Mouse (Mus musculus) thymus, postnatal 25 days (tissue): ENCODE results near the gene Bmt2.

Experiments
- DNase-seq: peaks from one replicate; pipeline ENCODE4 v3.0.0; 2022

Bmt2 gene

DNA sequence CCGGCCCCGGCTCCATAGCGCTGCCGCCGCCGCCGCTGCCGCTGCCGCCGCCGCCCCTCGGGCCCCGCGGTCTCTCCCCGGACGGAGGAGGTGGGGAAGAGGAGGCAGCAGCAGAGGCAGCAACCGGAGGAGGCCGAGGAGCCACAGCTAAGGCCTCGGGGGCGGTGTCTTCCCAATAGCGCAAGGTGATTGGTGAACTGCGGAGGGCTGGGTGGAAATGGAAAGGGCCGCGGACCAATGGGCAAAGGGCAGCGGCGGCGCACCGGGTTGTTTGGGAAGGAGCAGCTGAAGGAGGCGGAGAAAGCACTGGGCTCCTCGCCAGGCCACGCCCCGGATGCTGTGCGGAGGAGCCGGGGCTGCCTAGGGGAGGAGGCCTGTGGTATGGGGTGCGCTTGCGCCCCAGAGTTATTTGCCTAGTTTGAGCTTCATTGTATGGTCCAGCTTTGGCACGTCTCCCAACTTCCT is at the start of gene Bmt2:
Gene Bmt2, minus strand, starts transcription at position 149 of the 465 bp plus-strand sequence.
- peak; percentile 99 for DNase-seq

DNA sequence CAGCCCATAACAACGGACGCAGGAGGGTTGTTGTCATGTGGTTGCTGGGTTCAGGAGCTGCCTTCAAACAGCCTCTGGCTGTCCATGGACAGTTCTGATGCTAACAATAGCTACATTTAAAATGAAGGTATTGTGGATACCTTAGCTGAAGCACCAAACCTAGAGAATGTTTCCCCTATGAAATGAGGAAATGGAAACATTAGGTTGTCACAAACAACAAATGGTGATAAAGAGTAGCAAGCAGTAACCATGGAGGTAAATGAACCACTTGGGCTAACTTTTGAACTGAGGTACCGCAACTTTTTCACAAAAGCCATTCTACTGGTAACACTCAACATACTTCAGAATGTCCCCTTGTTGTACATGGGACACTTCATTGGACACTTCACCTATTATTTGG is 44.4 kb upstream of the Bmt2 start:
- no peak for DNase-seq

DNA sequence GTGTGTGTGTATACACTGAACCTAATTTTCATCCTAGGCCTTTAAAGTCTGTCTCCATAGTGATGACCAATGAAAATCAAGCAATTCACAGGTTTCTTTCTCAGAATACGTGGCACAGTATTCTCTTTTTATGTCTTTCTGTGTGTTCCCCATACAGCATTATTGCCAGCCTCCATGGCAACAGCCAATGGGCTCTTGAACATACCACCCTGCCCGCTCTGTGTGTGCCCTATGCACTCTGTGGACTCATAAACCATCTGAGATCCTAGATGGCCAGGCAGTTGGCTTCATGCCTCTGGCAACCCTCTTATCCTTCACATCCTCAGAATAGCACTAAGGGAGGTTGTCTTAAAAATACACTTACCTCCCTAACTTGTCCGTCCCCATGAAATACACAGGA is 37.1 kb upstream of the Bmt2 start:
- no peak for DNase-seq

DNA sequence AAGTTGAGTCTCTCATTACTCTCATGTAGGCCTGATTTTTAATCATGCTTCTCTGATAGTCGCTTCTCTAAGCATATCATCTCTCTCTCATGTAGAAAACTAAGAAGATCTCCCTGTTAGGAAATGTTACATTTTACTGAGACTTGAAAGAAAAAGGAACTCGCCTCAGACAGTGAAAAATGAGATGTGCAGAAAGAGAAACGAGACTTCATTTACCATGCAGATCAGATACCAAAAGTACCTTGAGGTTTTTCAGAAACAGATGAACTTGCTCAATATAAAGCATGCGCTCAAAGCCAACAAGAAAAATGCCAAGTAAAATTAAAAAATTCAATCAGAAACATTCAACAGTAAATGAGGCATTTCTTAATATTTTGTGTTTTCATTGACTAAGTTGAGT is 19.1 kb upstream of the Bmt2 start:
- no peak for DNase-seq

DNA sequence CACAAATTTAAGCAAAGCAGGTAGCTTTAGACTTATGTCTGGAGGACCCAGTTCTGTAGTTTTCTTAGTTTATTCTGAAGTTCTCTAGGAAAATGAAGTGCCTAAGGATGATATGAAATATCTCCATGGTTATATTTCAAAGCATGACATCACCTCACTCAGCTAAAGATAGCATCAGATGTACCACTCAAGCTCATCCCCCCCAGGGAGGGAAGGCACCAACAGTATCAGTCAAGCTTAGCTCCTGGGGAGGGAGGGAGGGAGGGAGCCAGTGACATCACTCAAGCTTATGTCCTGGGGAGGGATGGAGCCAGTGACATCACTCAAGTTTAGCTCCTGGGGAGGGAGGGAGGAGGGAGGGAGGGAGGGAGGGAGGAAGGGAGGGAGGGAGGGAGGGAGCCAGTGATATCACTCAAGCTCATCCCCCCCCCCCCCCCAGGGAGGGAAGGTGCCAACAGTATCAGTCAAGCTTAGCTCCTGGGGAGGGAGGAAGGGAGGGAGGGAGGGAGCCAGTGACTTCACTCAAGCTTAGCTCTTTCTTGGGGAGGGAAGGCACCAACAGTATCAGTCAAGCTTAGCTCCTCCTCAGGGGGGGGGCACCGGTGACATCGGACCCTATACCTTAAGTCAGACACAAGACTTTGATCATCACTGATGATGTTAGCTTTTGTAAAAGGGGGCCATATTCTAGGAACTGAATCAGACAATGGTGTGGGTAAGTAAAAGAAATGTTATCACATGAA is 17.5 kb upstream of the Bmt2 start:
- DNase-seq = no peak

DNA sequence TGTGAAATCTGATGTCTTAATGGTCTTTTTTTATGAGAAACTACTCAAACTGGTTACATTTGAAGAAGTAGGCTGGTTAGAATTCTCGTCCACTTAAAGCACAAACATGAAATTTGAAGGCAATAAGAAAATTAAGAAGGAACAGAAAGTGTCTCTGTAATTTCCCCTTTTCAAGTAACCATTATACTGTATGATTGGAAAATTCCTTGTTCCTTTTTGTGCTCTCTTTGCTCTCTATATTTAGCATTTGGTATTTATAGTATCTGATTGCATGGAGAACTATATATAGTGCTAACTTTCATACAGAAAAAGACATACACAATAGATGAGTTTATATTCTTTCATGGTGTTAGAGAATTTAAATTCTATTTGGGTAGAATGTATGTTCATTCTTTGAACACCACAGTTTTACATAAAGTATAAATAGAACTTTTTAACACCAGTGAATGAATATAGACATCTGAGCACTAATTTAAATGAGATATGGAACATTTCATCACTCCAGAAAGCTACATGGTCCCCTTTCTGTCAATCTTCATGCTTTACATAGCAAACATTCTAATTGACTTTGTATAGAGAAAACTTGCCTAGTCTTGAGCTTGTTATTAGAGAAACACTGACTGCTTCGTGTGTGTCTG is 14.0 kb upstream of the Bmt2 start:
- no peak for DNase-seq

DNA sequence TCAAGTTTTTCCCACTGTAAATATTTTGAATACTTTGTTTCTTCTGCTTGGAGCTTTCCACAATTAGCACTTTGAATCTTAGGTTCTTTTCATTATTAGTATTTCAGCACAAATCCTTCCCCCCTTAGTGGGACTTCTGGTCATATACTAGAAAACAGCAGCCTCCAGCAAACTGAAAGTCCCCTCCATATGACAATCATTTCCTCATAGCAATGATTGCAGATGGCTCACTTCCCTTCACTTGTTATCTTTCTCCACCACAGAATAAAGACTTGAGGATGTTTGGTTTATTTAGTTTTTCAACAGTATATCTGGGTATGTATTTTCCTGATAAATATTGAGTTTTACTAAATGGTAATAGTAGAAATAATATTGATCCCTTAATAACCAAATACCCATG is 12.6 kb upstream of the Bmt2 start:
- DNase-seq = no peak

DNA sequence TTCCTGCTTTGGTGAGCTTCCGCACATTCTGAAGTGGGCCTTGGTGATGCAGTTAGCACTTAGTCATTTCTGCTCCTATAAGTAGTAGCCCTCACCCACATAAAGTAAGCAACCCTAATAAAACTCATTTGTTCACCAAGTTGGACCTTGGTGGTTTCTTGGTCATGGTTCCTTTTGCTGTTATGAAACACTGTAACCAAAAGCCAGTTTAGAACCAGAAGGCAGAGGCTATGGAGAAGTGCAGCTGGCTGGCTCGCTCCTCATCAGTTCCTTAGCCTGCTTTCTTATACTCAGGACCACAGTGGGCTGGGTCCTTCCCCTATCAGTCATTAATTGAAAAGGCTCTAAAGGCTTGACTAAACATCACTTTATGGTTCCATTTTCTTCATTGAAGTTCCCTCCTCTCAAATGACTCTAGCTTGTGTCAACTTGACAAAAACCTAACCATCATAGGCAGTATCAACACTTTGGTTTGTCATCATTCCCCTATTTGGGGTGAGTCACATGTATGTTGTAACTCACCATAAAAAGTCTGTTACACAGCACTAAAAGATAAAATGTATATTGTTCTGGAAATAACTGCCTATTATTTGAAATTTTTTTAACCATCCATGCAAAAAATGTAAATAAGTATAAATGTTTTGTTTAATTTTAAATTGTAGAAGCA is 6.3 kb upstream of the Bmt2 start:
- DNase-seq = no peak

DNA sequence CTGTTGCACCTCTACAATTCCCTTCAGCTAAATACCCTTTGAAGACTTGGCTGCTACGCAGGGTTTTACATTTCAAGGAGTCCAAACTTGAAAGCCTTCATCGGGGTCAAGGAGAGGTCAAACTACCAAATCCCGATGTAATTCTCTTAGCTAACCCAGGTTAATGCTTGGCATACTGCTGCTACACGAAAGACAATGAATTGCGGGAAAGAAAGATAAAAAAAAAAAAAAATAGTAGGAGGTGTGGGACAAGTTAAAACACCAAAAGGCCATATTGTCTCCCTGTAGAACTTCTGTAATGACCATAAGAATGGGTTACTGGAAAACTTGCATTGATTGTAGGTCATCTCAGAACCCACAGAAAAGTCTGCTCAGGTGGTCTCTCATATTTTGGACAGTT is 583 bp upstream of the Bmt2 start:
- no peak for DNase-seq

DNA sequence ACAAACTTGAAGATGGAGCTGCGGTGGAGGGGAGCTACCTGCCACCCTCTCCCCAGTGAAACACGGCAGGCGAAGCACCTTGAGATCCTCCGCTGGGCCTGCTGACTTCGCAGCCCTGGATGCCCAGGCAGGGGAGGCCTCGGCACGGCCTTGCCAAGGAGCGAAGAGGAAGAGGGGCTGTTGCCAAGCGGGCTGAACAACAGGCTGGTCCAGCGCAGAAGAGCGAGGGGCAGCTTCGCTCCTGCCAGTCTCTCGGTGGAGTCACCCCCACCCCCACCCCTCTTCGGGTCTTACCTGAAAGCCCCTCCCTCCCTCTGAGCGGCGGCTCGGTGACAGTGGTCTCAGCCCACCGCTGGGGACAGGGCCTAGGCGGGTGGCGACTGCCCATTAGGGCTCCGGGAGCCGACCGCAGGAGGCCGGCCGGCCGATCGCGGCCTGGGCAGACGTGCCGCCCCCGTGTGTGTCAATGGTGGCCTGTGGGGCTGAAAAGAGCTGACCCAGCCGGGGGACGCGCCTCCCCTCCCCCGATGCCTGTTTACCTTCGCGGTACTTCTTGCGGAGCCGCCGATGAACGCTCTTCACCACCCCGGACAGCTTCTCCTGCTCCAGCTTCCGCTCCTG is 515 bp downstream of the Bmt2 start:
- peak; percentile 62 for DNase-seq

DNA sequence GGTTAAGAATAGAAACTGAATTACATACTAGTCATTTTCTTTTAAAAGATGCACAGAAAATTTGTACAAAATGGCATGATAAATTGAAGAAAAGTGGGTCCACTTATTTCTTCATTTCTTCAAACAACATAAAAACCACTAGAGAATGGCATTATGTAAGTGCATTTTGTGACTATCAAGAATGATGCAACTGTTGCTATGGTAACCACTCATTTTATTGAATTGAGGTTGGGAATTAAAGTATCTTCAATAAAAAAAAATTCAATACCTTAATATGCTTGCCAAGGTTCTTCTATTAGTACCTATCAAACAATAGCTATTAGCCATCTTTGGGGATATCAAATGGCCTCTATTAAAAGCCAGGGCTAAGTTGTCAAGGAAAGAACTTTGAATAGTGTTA is 1.6 kb downstream of the Bmt2 start:
- no peak for DNase-seq

DNA sequence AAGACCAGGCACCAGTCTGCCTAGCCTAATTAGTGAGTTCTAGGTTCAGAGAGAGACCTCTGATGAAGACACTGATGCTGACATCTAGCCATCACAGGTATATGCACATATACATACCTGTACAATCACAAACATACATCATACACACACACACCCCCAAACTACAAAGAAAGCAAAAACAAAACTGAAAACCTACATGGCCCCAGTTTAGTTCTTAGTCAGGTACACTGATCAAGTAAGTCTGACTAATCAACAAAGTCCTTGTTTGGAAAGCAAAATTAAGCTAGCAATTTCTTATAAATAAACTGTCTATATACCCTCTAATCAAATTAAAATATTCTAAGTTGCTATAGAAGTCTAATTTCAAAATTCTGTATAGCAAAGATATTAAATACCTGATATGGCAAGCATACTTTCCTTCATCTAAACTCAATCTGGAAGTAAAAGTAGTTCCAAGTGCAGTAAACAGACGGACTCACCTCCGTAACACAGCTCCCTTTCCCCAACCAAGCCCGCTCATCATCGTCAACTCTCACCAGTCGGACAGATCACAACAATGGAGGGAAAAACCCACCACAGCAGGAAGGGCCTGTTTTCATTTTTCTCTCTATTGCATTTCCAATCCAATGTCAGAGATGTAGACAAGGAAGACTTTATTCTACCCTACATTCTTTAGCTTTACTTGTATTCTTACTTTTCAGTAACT is 3.0 kb downstream of the Bmt2 start:
- no peak for DNase-seq

DNA sequence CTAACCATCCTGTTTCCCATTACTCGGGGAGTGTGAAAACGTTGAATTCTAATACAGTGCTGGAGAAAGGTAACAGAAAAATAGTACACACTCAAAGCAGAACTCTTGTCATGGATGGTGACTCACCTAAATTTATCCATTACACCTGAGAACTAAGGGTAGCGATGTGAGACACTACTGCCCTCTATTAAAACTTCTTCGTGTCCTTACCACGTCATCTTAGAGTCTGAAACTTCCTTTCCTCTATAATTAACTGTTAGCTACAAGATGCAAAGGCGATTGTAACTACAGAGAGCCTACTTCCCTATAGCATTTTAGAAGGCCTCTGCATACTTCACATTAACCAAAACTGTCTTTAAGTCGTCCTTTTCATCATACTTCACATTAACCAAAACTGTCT is 12.1 kb downstream of the Bmt2 start:
- no peak for DNase-seq

DNA sequence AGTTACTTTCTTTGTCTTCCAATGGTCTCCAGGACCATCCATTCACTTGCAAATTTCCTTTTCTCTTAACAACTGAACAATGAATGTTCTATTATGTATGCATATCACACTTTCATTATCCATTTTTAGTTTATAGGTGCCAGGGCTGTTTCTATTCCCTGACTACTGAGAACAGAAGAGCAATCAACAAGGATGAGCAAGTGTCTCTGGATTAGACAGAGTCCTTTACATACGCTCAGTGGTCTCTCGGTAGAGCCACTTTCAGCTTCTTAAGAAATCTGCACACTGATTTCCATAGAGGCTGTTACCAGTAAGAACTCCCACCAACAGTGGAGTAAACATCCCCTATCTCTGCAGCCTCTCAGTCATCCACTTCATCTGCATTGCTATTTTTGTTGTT is 19.8 kb downstream of the Bmt2 start:
- DNase-seq = no peak

DNA sequence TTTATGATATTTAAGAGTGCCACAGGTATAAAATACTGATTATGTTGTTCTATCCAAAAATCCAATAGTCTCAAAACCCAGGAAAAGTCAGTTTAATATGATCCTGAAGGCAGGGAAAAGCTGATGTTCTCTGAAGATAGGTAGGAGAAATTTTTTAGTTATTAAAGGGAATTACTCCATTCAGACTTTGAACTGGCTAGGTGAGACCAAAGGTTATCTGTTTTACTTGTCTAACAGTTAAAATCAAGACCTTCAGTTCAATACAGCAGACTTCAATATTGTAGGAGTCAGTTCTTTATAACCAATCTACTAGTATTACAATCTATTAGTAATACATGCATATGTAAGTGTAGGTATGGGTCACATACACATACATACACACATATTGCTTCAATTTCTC is 23.7 kb downstream of the Bmt2 start:
- no peak for DNase-seq

DNA sequence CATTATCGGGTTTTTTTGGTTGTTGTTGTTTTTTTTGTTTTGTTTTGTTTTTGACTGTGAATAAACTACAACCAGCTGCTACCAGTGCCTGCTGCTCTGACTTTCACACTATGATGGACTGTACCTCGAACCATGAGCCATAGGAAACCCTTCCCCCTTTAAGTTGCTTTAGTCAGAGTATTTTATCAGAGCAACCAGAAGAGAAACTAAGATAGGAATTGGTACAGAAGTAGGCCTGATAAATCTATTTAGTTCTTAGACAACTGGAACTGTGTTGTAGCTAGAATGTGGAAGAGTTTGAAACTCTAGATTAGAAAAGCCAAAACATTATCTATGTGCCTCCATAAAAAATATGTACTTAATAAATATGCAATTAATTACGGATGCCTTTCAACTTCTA is 25.5 kb downstream of the Bmt2 start:
- DNase-seq = no peak

DNA sequence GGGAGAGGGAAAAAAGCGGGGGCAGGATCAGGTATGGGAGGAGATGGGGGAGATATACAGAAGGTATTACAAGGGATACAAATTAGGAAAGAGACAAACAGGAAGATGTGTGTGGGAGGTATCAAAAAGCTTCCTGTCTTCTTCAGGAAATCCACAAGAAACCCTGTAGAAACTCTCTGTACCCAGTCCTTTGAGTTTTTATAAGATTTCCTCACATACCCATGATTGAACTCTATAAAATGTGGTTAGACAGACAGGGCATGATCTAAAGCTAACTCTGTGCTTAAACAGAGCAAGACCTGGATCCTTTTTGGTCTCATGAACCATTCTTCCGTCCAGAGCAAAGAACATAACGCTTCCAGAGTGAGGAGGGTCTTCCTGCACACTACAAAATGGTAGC is 26.9 kb downstream of the Bmt2 start:
- no peak for DNase-seq

DNA sequence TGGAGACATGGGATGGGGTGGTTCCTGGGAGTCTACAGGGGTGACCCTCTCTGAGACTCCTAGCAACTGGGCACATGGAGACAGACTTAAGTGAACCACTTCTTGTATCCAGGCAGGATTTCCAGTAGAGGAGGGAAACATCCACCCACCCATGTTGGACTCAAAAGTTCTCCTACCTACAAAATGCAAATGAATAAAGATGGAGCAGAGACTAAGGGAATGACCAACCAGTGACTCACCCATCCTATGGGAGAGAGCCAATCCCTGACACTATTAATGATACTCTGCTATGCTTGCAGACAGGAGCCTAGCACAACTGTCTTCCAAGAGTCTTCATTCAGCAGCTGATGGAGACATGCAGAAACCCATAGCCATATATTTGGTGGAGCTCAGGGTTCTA is 29.5 kb downstream of the Bmt2 start:
- no peak for DNase-seq

DNA sequence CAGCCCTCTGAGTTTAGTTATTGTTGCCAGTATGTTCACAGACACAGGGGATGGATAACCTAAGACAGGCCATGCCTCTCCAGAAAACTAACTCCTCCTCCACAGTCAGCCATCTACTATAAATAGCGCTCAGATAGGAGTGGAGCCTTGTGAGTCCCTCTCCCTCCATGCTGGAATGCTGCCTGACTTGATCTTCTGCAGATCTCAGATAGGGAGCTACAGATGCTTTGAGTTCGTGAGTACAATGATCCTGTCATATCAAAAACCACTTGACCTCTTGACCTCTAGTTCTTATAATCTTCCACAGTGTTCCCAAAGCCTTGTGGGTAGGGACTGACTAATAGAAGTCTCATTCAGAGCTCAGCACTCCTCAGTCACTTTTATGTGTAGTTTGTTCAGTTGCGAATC is 41.2 kb downstream of the Bmt2 start:
- no peak for DNase-seq

DNA sequence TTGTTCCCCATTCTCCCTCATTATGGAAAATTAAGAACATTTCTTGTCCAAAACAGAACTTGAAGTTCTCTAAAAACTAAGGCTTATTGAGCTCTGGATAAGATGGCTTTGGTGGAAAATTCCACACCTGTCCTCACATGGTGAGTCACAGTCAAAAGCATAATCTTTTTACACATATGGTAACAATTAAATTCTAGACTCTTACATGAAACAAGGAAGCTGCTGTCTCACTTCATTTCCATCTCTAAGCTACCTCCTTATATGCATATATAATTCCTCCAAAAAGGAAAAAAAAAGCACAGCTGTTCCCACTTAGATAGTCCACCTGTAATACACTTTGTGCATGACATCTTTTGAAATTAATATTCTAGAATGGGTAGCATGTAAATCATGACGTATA is 45.2 kb downstream of the Bmt2 start:
- no peak for DNase-seq

DNA sequence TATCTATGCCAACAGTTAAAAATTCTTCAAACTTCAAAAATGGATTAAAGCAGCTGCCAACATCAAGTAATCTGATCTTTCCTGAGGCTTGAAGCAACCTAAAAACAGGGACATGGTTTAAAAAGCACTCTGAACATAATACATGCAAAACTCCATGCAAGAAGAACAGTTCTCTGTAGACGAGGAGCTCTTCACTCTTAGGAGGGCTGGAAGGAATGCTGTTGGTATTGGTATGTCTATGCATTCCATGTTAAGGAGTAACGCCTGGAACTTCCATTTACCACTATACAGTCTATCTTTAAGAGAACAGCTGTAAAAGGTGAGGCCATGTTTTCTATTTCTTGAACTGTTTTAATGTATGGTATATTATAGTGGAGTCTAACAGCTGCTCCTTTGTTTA is 47.2 kb downstream of the Bmt2 start:
- DNase-seq = no peak

DNA sequence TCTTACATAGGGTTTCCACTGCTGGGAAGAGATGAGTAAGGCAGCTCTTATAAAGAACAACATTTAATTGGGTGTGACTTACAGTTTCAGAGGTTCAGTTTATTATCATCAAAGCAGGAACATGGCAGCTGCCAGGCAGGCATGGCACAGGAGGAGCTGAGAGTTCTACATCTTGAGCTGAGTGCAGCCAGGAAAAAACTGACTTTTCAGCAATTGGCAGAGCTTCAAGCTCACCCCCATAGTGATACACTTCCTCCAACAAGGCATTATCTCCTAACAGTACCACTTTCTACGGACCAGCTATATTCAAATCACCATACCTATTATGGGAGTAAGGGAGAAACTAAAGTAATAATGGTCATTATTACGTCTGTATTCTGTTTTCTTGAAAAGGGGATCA is 58.1 kb downstream of the Bmt2 start:
- no peak for DNase-seq

DNA sequence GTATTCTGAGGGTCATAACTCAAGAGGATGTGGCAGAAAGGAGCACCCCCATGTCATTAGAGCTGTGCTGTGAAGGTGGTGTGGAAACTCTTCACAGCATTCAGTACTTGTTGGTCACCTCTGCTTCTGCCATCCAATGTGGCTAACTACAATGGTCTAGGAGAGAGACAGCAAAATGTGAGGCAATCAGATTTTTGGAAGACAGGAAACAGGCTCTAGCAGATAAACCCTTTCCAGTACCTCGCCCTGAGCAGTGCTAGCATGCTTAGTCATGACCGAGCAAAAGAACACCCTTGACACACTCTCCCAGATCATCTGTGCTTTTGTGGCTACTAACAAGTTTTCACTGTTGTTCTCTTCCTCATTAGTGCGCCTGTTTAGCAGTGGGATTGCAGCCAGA is 60.7 kb downstream of the Bmt2 start:
- no peak for DNase-seq
